Mouse (Mus musculus): ENCODE measurements around the gene Gm12216. TPM values are rescaled to one million over a fixed set of nuclear protein-coding genes. Genes with fewer than 3 reads are reported as not detected.

The Gm12216 gene
- polyA plus RNA-seq, 2 experiments = 0.14 to 0.15 TPM

DNA sequence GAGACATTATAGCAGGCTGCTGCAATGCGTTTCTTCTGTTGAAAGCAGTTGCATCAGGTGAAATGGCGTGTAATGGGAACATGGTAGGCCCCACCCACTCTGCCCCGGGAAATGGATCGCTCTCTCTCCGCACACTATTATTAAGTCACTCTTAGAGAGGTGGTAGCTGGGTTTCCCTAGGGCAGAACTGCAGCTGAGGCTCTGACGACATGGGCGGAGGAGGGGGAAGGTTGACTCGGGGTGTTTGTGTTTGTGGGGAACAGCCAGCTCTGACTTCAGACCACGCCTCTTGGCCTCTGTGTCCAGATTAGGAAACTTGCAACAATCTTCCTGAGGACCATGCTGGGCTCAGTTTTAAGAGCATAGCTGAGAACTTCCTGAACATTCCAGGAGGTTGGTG, 53.3 kb downstream of the Gm12216 start:
- Histone ChIP-seq H3K36me3 (replicated peaks; ENCODE audit: control insufficient read depth, insufficient read depth, low read depth) (no peaks in the 10 kb centered on the region), H3K9ac (replicated peaks) (no peak overlapping the region), H3K27me3 (ENCODE audit: control insufficient read depth, insufficient read depth, low read length) (no peaks in the 10 kb centered on the region), H3K27ac (no peak overlapping the region), H3K4me1 (replicated peaks; ENCODE audit: control insufficient read depth in 2 of 2, insufficient read depth in 2 of 2, low read length in 1 of 2) (peaks cover 0 to 8% of the 10 kb centered on the region in 2 experiments; a peak in 1 of 4 replicates), H3K4me3 (ENCODE audit: insufficient read depth in 1 of 2, low read depth in 2 of 2, low read length in 2 of 2) (no peak overlapping the region), H3K9me3 (ENCODE audit: control insufficient read depth, low read length) (no peaks in the 10 kb centered on the region), H3K4me2 (ENCODE audit: low read depth) (no peak overlapping the region)
- ATAC-seq (ENCODE audit: insufficient read depth) (no peak), DNase-seq (ENCODE audit: low read depth in 3 of 3, low spot score in 3 of 3) (no peak)
- 53% methylated on average over 9 of the region's 9 CpGs for WGBS (ENCODE audit: insufficient replicate concordance)
- TF ChIP-seq CTCF (IDR thresholded peaks at IDR 0.05; ENCODE audit: low read depth) = no peak
- no peak for TF ChIP-seq EP300 (IDR thresholded peaks at IDR 0.05; ENCODE audit: low read depth)

DNA sequence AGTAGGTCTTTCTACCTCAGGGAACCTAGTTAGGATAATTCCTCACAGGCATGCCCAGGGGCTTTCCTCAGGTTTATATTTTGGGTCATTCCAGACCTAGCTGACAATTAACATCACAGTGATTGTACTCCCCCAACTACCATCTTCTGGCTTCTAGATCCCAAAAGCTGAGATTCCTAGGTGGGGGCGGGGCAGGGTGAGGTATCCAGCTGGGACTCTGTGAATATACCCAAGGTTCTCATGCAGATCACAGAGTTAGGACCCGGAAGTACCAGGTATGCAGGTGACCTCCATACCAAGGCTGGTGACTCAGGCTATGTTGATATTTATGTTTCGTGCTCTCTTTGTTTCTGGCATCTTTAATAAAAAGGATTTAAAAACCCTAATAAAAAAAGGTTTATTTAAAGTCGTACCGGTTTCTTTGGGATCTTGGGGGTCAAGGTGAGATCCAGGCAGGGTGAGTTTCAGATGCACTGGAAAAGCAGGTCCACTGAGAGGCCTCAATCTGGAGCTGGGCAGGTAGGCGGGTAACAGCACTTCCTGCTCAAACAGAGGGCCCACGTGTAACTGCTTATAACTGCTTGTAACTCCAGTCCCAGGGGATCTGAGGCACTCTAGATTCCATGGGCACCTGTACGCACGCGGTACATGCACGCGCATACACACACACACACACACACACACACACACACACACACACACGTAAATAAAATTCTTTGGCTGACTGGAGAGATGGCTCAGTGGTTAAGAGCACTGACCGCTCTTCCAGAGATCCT, 54.3 kb downstream of the Gm12216 start:
- Histone ChIP-seq H3K9me3 (ENCODE audit: control insufficient read depth, low read length) (no peaks in the 10 kb centered on the region), H3K27ac (no peak overlapping the region), H3K4me3 (ENCODE audit: insufficient read depth in 1 of 2, low read depth in 2 of 2, low read length in 2 of 2) (no peak overlapping the region), H3K4me2 (ENCODE audit: low read depth) (no peak overlapping the region), H3K27me3 (ENCODE audit: control insufficient read depth, insufficient read depth, low read length) (no peaks in the 10 kb centered on the region), H3K9ac (replicated peaks) (no peak overlapping the region), H3K4me1 (replicated peaks; ENCODE audit: control insufficient read depth in 2 of 2, insufficient read depth in 2 of 2, low read length in 1 of 2) (peaks cover 0 to 6% of the 10 kb centered on the region in 2 experiments; a peak in 1 of 4 replicates), H3K36me3 (replicated peaks; ENCODE audit: control insufficient read depth, insufficient read depth, low read depth) (no peaks in the 10 kb centered on the region)
- no peak for DNase-seq (ENCODE audit: low read depth in 3 of 3, low spot score in 3 of 3)
- ATAC-seq (ENCODE audit: insufficient read depth) = no peak
- TF ChIP-seq CTCF (IDR thresholded peaks at IDR 0.05; ENCODE audit: low read depth) = no peak
- TF ChIP-seq EP300 (IDR thresholded peaks at IDR 0.05; ENCODE audit: low read depth) = no peak
- WGBS (ENCODE audit: insufficient replicate concordance) = 72% methylated on average over 14 of the region's 14 CpGs

DNA sequence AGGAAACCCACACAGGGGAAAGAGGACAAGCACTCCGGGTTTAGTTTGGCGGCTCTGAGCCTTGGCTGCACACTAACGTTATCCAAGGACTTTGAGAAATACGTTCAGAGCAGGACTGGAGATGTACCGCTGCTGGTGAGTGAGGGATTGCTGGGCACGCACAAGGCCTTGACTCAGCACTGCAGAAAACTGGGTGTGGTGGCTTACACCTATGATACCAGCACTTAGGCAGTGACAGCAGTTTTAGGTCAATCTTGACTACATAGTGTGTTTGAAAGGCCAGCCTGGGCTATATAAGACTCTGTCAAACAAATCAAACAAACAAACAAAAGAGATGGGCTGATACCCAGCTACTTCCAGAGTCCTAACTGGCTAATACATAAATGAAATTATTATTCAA, 55.6 kb downstream of the Gm12216 start:
- Histone ChIP-seq H3K4me3 (ENCODE audit: insufficient read depth in 1 of 2, low read depth in 2 of 2, low read length in 2 of 2) (no peak overlapping the region), H3K27me3 (ENCODE audit: control insufficient read depth, insufficient read depth, low read length) (no peaks in the 10 kb centered on the region), H3K36me3 (replicated peaks; ENCODE audit: control insufficient read depth, insufficient read depth, low read depth) (no peaks in the 10 kb centered on the region), H3K27ac (no peak overlapping the region), H3K4me2 (ENCODE audit: low read depth) (no peak overlapping the region), H3K4me1 (replicated peaks; ENCODE audit: control insufficient read depth in 2 of 2, insufficient read depth in 2 of 2, low read length in 1 of 2) (peaks cover 0 to 6% of the 10 kb centered on the region in 2 experiments; a peak in 1 of 4 replicates), H3K9ac (replicated peaks) (no peak overlapping the region), H3K9me3 (ENCODE audit: control insufficient read depth, low read length) (no peaks in the 10 kb centered on the region)
- DNase-seq (ENCODE audit: low read depth in 3 of 3, low spot score in 3 of 3) (no peak), ATAC-seq (ENCODE audit: insufficient read depth) (no peak)
- 41% methylated on average over 6 of the region's 6 CpGs for WGBS (ENCODE audit: insufficient replicate concordance)
- TF ChIP-seq EP300 (IDR thresholded peaks at IDR 0.05; ENCODE audit: low read depth) (no peak), CTCF (IDR thresholded peaks at IDR 0.05; ENCODE audit: low read depth) (no peak)

DNA sequence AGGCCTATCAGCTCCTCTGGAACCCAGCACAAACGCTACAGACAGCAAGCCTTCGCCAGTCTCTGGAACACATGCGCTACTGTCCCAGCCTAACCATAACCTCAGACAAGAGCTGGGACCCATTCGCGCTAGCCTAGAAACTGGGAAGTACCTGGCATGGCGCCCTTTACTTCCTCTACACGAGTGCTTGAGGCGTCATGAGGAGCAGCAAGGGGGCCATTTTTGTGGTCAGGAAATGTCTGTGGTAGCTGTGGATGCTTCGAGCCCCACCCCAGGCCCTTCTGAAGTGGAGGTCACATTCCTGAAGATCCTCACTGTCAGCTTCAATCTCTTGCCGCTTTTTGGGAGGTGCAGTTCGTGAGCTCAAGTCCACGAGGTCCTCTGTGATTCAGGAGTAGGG, 56.0 kb downstream of the Gm12216 start:
- Histone ChIP-seq H3K9me3 (ENCODE audit: control insufficient read depth, low read length) (no peaks in the 10 kb centered on the region), H3K4me3 (ENCODE audit: insufficient read depth in 1 of 2, low read depth in 2 of 2, low read length in 2 of 2) (no peak overlapping the region), H3K27me3 (ENCODE audit: control insufficient read depth, insufficient read depth, low read length) (no peaks in the 10 kb centered on the region), H3K4me1 (replicated peaks; ENCODE audit: control insufficient read depth in 2 of 2, insufficient read depth in 2 of 2, low read length in 1 of 2) (peaks cover 0 to 6% of the 10 kb centered on the region in 2 experiments; a peak in 1 of 4 replicates), H3K27ac (no peak overlapping the region), H3K9ac (replicated peaks) (no peak overlapping the region), H3K36me3 (replicated peaks; ENCODE audit: control insufficient read depth, insufficient read depth, low read depth) (no peaks in the 10 kb centered on the region), H3K4me2 (ENCODE audit: low read depth) (no peak overlapping the region)
- WGBS (ENCODE audit: insufficient replicate concordance) = 33% methylated on average over 12 of the region's 12 CpGs
- ATAC-seq (ENCODE audit: insufficient read depth) (no peak), DNase-seq (ENCODE audit: low read depth in 3 of 3, low spot score in 3 of 3) (no peak)
- TF ChIP-seq CTCF (IDR thresholded peaks at IDR 0.05; ENCODE audit: low read depth) (no peak), EP300 (IDR thresholded peaks at IDR 0.05; ENCODE audit: low read depth) (no peak)

DNA sequence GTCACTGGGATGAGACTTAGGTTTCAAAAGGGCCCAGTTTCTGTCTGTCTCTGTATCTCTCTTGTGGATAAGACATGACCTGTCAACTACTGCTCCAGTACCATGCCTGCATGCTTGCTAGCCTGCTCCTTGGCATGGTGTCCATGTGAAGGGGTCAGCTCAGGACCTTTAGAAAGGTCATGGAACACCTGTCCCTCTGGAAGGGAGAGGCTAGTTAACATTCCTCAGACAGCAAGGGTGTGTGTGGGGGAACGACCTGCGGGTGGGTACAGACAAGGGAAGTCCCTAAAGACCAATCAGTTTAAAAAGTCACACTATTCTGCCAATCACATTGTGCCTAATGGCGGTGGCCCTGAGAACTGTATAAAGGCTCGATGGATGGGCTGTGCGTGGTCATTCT, 58.1 kb downstream of the Gm12216 start:
- no peak overlapping the region for H3K4me2 ChIP-seq (ENCODE audit: low read depth)
- no peaks in the 10 kb centered on the region for H3K36me3 ChIP-seq (replicated peaks; ENCODE audit: control insufficient read depth, insufficient read depth, low read depth)
- H3K4me3 ChIP-seq (ENCODE audit: insufficient read depth in 1 of 2, low read depth in 2 of 2, low read length in 2 of 2) = no peak overlapping the region
- ATAC-seq (ENCODE audit: insufficient read depth) = no peak
- no peak overlapping the region for H3K9ac ChIP-seq (replicated peaks)
- H3K27me3 ChIP-seq (ENCODE audit: control insufficient read depth, insufficient read depth, low read length) = no peaks in the 10 kb centered on the region
- peaks cover 0 to 15% of the 10 kb centered on the region in 2 experiments; a peak in 2 of 4 replicates for H3K4me1 ChIP-seq (replicated peaks; ENCODE audit: control insufficient read depth in 2 of 2, insufficient read depth in 2 of 2, low read length in 1 of 2)
- H3K27ac ChIP-seq = no peak overlapping the region
- TF ChIP-seq EP300 (IDR thresholded peaks at IDR 0.05; ENCODE audit: low read depth) (no peak), CTCF (IDR thresholded peaks at IDR 0.05; ENCODE audit: low read depth) (no peak)
- H3K9me3 ChIP-seq (ENCODE audit: control insufficient read depth, low read length) = no peaks in the 10 kb centered on the region
- WGBS (ENCODE audit: insufficient replicate concordance) = 74% methylated on average over 5 of the region's 5 CpGs
- no peak for DNase-seq (ENCODE audit: low read depth in 3 of 3, low spot score in 3 of 3)

Measured in liver, embryonic 14.5 days (tissue).